Mouse (Mus musculus) liver, embryonic 16.5 days (tissue): ENCODE data around the gene Dtx1. TPM values are rescaled to one million over a fixed set of nuclear protein-coding genes. Genes with fewer than 3 reads are reported as not detected.

Experiments used
- ATAC-seq: fragments of 200-750 bp; cut with Nextera tagmentation; 2 replicates; pipeline ENCODE4 v1.8.0; 2017; ENCODE audit warnings: low read depth, mild to moderate bottlenecking, moderate number of reproducible peaks, moderate library complexity
- H3K27ac ChIP-seq: fragments of 300-500 bp; sonication (generic); 2 replicates; pipeline ENCODE4 v1.5.1; 2014; ENCODE audit warnings: mild to moderate bottlenecking, low read length
- H3K27me3 ChIP-seq: fragments of 300-500 bp; sonication (generic); 2 replicates; pipeline ENCODE4 v1.6.1; 2014; ENCODE audit warnings: low read depth, low read length, mixed read lengths; ENCODE audit not compliant: control insufficient read depth, insufficient read depth
- H3K36me3 ChIP-seq: fragments of 300-500 bp; sonication (generic); 2 replicates; pipeline ENCODE4 v1.6.1; 2014; ENCODE audit warnings: mild to moderate bottlenecking; ENCODE audit not compliant: control insufficient read depth, insufficient read depth
- H3K4me1 ChIP-seq: fragments of 300-500 bp; sonication (generic); 2 replicates; pipeline ENCODE4 v1.6.1; 2014; ENCODE audit warnings: low read depth, low read length, mixed read lengths; ENCODE audit not compliant: control insufficient read depth
- H3K4me2 ChIP-seq: fragments of 300-500 bp; sonication (generic); 2 replicates; pipeline ENCODE4 v1.6.1; 2014; ENCODE audit warnings: low read depth, low read length, mixed read lengths
- H3K4me3 ChIP-seq: fragments of 300-500 bp; sonication (generic); 2 replicates; pipeline ENCODE4 v1.5.1; 2014; ENCODE audit warnings: low read depth, mild to moderate bottlenecking, low read length
- H3K9ac ChIP-seq: fragments of 300-500 bp; sonication (generic); 2 replicates; pipeline ENCODE4 v1.6.1; 2014; ENCODE audit warnings: low read depth, low read length
- H3K9me3 ChIP-seq: fragments of 300-500 bp; sonication (generic); replicated peaks from 2 replicates; pipeline ENCODE4 v1.6.1; 2016; ENCODE audit warnings: low read length; ENCODE audit not compliant: control insufficient read depth
- WGBS: fragments of 180-500 bp; shearing (Covaris S2); extraction: QIAGEN DNeasy Blood & Tissue Kit; methylation state at CpG from one replicate; pipeline ENCODE4 v1.1.7; 2014; ENCODE audit not compliant: insufficient replicate concordance; 5-methylcytosine and 5-hydroxymethylcytosine counted together
- polyA plus RNA-seq: library from polyadenylated mRNA; unstranded; fragments of >200 nt; fragmentation: Nextera tagmentation; extraction: Ambion mirVana; gene quantifications from 2 replicates; pipeline ENCODE4 v1.2.1, GENCODE M21; 2015

The Dtx1 gene
- polyA plus RNA-seq, 1 experiment from 2014 or later = not detected

DNA sequence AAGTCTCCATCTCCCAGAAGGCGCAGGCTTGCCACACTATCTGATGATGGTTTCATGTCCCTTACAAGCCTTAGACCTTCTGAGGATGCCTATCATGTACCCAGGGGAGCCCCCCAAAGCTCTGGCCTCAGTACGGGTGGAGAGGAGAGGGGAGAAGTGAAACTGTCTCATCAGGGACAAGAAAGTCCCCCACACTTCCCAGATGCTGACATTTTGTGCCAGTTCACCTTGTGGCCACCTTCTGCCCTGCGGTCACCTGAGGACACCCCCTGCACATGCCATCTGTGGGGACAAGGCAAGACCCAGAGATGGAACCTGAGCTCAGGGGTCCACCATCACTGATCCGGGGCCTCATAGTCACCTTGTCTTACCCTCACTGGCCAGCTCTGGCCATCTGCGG lies 23.8 kb downstream of the Dtx1 start:
- no peak overlapping the region for H3K4me2 ChIP-seq
- ATAC-seq = no peak
- H3K27ac ChIP-seq = no peak overlapping the region
- H3K9ac ChIP-seq = no peak overlapping the region
- H3K4me1 ChIP-seq = no peaks in the 10 kb centered on the region
- H3K4me3 ChIP-seq = no peak overlapping the region
- no peaks in the 10 kb centered on the region for H3K9me3 ChIP-seq
- 63% methylated on average over 5 of the region's 5 CpGs for WGBS
- H3K36me3 ChIP-seq = no peaks in the 10 kb centered on the region
- H3K27me3 ChIP-seq = peaks cover 12% of the 10 kb centered on the region

DNA sequence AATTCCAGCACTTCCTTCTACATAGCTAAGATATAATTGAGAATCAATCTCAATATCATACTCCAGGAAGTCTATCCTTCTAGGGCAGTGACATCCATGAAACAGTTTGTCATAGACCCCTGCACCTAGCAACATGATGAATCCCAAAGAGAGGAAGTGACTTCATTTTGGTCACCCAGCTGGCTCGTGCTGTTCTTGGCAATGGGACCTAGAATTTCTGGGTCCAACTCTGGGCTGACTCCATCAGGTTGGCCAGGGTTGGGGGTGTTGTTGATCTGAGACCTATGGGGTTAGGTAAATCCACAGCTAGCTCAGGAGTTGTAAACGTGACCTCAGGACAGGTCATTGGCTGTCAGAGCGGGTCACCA lies 24.3 kb downstream of the Dtx1 start:
- Histone ChIP-seq H3K4me2 (no peak overlapping the region), H3K9me3 (no peaks in the 10 kb centered on the region), H3K9ac (no peak overlapping the region), H3K4me3 (no peak overlapping the region), H3K27me3 (peaks cover 11% of the 10 kb centered on the region), H3K4me1 (no peaks in the 10 kb centered on the region), H3K36me3 (no peaks in the 10 kb centered on the region), H3K27ac (no peak overlapping the region)
- 40% methylated on average over 3 of the region's 3 CpGs for WGBS
- ATAC-seq = no peak

GRCm38 (mm10) chr5:120686749-120687483 lies 24.8 kb downstream of the Dtx1 start:
- H3K36me3 ChIP-seq = no peaks in the 10 kb centered on the region
- H3K9ac ChIP-seq = no peak overlapping the region
- no peaks in the 10 kb centered on the region for H3K9me3 ChIP-seq
- no peak overlapping the region for H3K27ac ChIP-seq
- WGBS = 35% methylated on average over 6 of the region's 6 CpGs
- H3K4me2 ChIP-seq = no peak overlapping the region
- H3K4me1 ChIP-seq = no peaks in the 10 kb centered on the region
- peaks cover 17% of the 10 kb centered on the region for H3K27me3 ChIP-seq
- H3K4me3 ChIP-seq = no peak overlapping the region
- ATAC-seq = no peak

GRCm38 (mm10) chr5:120685678-120686077 lies 26.0 kb downstream of the Dtx1 start:
- Histone ChIP-seq H3K9me3 (no peaks in the 10 kb centered on the region), H3K4me1 (no peaks in the 10 kb centered on the region), H3K27ac (no peak overlapping the region), H3K27me3 (peaks cover 25% of the 10 kb centered on the region), H3K4me2 (no peak overlapping the region), H3K9ac (no peak overlapping the region), H3K36me3 (no peaks in the 10 kb centered on the region), H3K4me3 (no peak overlapping the region)
- no peak for ATAC-seq
- WGBS = 47% methylated on average over 8 of the region's 8 CpGs

- Histone ChIP-seq H3K27ac (no peak overlapping the region), H3K27me3 (peaks cover 27% of the 10 kb centered on the region), H3K9ac (no peak overlapping the region), H3K4me2 (no peak overlapping the region), H3K4me1 (no peaks in the 10 kb centered on the region), H3K4me3 (no peak overlapping the region), H3K9me3 (no peaks in the 10 kb centered on the region), H3K36me3 (no peaks in the 10 kb centered on the region)
- ATAC-seq = no peak
- WGBS = 11% methylated on average over 24 of the region's 24 CpGs
Observed at GRCm38 (mm10) chr5:120682982-120683771, 28.6 kb downstream of the Dtx1 start.

- Histone ChIP-seq H3K4me3 (no peak overlapping the region), H3K27ac (no peak overlapping the region), H3K9me3 (no peaks in the 10 kb centered on the region), H3K9ac (no peak overlapping the region), H3K4me2 (no peak overlapping the region), H3K27me3 (peaks cover 27% of the 10 kb centered on the region), H3K4me1 (no peaks in the 10 kb centered on the region), H3K36me3 (no peaks in the 10 kb centered on the region)
- no peak for ATAC-seq
- WGBS = 79% methylated on average over 18 of the region's 18 CpGs
Observed at GRCm38 (mm10) chr5:120680918-120681317, 30.8 kb downstream of the Dtx1 start.

DNA sequence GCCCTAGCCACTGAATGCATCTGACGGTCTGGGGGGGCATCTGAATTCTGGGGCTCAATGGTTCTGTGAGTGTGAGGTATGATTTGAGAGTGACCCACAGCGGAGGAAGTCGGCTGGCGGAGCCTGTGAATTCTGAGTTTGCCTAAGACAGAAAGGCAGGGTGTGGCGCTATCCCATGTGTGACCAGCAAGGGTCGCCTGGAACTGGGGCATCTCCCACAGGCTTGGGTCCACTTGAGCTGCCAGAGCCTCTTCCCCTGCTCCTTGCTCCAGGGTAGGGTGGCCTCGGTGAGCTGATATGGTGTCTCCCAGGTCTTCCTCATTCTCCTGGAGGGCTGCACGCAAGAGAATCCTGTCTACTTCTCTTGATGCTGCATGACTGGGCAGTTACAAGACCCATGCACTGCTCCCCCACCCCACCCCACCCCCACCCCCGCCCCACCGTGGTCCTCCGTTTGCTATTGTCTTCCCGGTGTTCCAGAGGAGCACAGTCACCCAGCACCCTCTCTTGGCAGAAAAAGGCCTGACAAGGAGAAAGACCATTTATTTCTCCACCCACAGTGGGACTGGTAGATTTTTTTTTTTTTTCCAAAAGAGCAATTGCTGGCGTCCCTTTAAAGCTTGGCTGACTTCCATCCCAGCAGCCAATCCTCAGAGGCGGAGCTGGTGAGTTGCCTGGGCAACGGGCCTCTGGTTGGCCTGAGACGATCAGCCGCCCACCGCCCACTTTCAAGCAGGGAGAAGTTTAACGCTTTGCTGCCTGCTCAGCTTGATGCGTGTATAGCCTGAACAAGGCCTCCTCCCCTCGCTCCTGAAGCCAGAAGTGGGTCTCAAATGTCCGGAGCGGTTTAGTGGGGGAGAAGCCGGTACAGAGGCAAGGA lies 31.8 kb downstream of the Dtx1 start:
- H3K4me1 ChIP-seq = no peaks in the 10 kb centered on the region
- peak; percentile 63 for ATAC-seq
- no peak overlapping the region for H3K9ac ChIP-seq
- 0 out of 2 replicates have a peak overlapping the region, but pooled peaks have one; percentile 4 for H3K4me3 ChIP-seq
- WGBS = 5% methylated on average over 24 of the region's 24 CpGs
- peak overlapping the region; percentile 35 for H3K4me2 ChIP-seq
- no peaks in the 10 kb centered on the region for H3K36me3 ChIP-seq
- H3K9me3 ChIP-seq = no peaks in the 10 kb centered on the region
- H3K27me3 ChIP-seq = peaks cover 27% of the 10 kb centered on the region
- H3K27ac ChIP-seq = no peak overlapping the region

DNA sequence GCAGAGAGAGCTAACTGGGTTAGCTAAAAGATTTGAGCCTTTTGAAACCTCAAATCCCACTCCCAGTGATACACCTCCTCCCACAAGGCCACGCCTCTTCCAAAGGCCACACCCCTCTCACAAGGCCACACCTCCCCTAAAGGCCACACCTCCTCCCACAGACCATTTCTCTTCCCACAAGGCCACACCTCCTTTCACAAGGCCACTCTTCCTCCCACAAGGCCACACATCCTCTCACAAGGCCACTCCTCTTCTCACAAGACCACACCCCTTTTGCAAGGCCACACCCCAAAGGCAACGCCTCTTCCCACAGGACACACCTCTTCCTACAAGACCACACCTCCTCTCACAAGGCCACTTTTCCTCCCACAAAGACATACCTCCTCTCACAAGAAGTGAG lies 34.2 kb downstream of the Dtx1 start:
- Histone ChIP-seq H3K27me3 (peaks cover 16% of the 10 kb centered on the region), H3K4me3 (no peak overlapping the region), H3K27ac (no peak overlapping the region), H3K9me3 (no peaks in the 10 kb centered on the region), H3K4me2 (no peak overlapping the region), H3K4me1 (no peaks in the 10 kb centered on the region), H3K9ac (no peak overlapping the region), H3K36me3 (no peaks in the 10 kb centered on the region)
- ATAC-seq = no peak
- 12% methylated on average over 2 of the region's 2 CpGs for WGBS
